Mouse (Mus musculus) liver, postnatal 0 days (tissue): ENCODE results near the gene Gse1. TPM values are rescaled to one million over a fixed set of nuclear protein-coding genes. Genes with fewer than 3 reads are reported as not detected.
A peak's percentile ranks its signal among the peaks of the same experiment; 100 is the strongest.

Experiments
- ATAC-seq: fragments of 200-750 bp; cut with Nextera tagmentation; 2 replicates; pipeline ENCODE4 v1.8.0; 2017; ENCODE audit warnings: mild to moderate bottlenecking, moderate library complexity
- DNase-seq: peaks from one replicate; pipeline ENCODE4 v3.0.0-alpha.2; 2016
- H3K27ac ChIP-seq: fragments of 300-500 bp; sonication (generic); 2 replicates; pipeline ENCODE4 v1.5.1; 2014; ENCODE audit warnings: antibody characterized with exemption, moderate library complexity, mild to moderate bottlenecking, low read depth
- H3K27me3 ChIP-seq: fragments of 300-500 bp; sonication (generic); 2 replicates; pipeline ENCODE4 v1.6.1; 2014; ENCODE audit warnings: low read length, control low read depth, mixed read lengths; ENCODE audit not compliant: insufficient read depth
- H3K36me3 ChIP-seq: fragments of 300-500 bp; sonication (generic); replicated peaks from 2 replicates; pipeline ENCODE4 v1.6.1; 2014; ENCODE audit warnings: mild to moderate bottlenecking, control low read depth, low read length, moderate library complexity, mixed read lengths; ENCODE audit not compliant: insufficient read depth
- H3K4me1 ChIP-seq: fragments of 300-500 bp; sonication (generic); 2 replicates; pipeline ENCODE4 v1.6.1; 2014; ENCODE audit warnings: antibody characterized with exemption, mild to moderate bottlenecking, control low read depth; ENCODE audit not compliant: insufficient read depth
- H3K4me2 ChIP-seq: fragments of 300-500 bp; sonication (generic); 2 replicates; pipeline ENCODE4 v1.6.1; 2014; ENCODE audit warnings: low read depth, mild to moderate bottlenecking, low read length, moderate library complexity, mixed read lengths
- H3K4me3 ChIP-seq: fragments of 300-500 bp; sonication (generic); 2 replicates; pipeline ENCODE4 v1.5.1; 2014; ENCODE audit warnings: low read depth, low read length
- H3K9ac ChIP-seq: fragments of 300-500 bp; sonication (generic); replicated peaks from 2 replicates; pipeline ENCODE4 v1.6.1; 2014; ENCODE audit warnings: mild to moderate bottlenecking, moderate library complexity
- H3K9me3 ChIP-seq: fragments of 300-500 bp; sonication (generic); 2 replicates; pipeline ENCODE4 v1.6.1; 2016; ENCODE audit warnings: mild to moderate bottlenecking, control low read depth, low read length, mixed read lengths
- CTCF ChIP-seq: sonication (generic); IDR thresholded peaks from 2 replicates; pipeline ENCODE4 v1.5.1; 2016; ENCODE audit warnings: antibody characterized with exemption, low read depth
- EP300 ChIP-seq: IDR thresholded peaks from 2 replicates; pipeline ENCODE4 v1.6.1; 2016; ENCODE audit warnings: antibody characterized with exemption, low read depth, mild to moderate bottlenecking
- WGBS: fragments of 180-500 bp; shearing (Covaris S2); extraction: QIAGEN DNeasy Blood & Tissue Kit; methylation state at CpG from one replicate; pipeline ENCODE4 v1.1.7; 2014; ENCODE audit not compliant: insufficient replicate concordance; 5-methylcytosine and 5-hydroxymethylcytosine counted together
- polyA plus RNA-seq: library from polyadenylated mRNA; unstranded; fragments of >200 nt; fragmentation: Nextera tagmentation; extraction: Ambion mirVana; gene quantifications from 2 replicates; pipeline ENCODE4 v1.2.1, GENCODE M21; 2015

Gene Gse1
- polyA plus RNA-seq, 1 experiment from 2014 or later, result 7.7 TPM

DNA sequence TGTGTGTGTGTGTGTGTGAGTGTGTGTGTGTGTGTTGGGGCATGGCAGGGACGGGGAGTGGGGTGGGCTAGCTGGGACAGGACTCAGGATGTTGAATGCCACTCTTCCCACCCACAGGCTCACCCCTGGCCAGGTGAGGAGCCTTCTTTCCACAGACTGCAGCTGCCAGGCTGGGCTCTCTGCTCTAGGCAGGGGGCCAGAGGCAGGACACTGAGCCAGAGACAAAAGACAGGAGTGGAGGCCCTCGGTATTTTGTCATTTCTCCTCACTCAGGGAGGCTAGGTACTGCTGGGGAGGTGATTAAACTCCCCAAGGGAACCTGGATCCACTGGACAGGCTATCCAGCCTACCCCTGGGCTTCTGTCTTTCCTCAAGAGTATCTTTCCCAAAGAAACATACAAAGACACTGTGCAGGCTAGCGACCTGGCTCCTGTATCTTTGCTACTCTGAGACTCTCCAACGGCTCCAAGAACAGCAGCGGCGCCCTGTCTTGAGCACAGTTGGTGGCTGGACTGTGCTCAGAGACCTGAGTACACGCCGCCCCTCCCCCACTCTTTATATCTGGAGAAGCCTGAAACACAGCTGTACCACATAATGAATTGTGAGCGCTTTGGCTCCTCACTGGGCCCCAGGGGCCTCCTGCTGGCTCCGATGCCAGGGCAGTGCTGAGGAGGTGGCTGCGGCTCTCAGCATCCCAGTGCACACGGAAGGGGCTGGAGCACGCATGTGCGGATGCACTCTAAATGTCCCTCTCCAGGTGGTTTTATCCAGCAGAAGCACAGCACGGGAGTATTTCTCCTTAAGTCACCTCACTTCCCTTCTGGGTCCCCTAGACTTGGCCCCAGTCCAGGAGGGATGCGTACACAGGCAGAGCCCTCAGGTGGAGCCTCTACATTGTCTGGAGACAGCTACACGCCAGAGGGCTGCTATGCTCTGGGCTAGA lies 43.1 kb upstream of the Gse1 start:
- Histone ChIP-seq H3K36me3 (no peaks in the 10 kb centered on the region), H3K4me3 (no peak overlapping the region), H3K9me3 (no peaks in the 10 kb centered on the region), H3K4me1 (0 out of 2 replicates have a peak, but pooled peaks cover under 1% of the 10 kb centered on the region), H3K4me2 (no peak overlapping the region), H3K9ac (no peak overlapping the region), H3K27ac (no peak overlapping the region), H3K27me3 (no peaks in the 10 kb centered on the region)
- DNase-seq (no peak), ATAC-seq (no peak)
- 49% methylated on average over 16 of the region's 17 CpGs for WGBS
- no peak for TF ChIP-seq EP300
- no peak for TF ChIP-seq CTCF

DNA sequence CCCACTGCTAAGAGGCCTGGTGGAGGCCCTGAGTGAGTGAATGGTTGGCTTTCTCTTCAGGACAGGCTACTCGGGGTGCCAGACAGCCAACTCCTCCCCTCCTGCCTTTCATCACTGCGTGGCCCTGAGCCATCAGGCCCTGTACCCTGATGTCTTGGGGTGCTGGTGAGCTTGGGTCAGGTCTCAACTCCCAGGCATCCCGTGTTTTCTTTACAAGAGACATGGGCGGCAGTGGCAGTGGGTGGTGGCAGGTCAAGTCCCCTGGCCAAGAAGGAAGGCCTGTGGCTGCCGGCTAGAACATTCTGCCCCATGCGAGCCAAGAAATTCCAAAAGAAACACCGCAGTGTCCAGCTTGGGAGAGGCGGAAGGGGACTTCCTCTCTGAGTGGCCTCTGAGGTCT lies 41.8 kb upstream of the Gse1 start:
- H3K9me3 ChIP-seq, result no peaks in the 10 kb centered on the region
- no peaks in the 10 kb centered on the region for H3K27me3 ChIP-seq
- no peak for ATAC-seq
- no peak overlapping the region for H3K4me3 ChIP-seq
- no peak overlapping the region for H3K27ac ChIP-seq
- H3K4me2 ChIP-seq, result no peak overlapping the region
- H3K4me1 ChIP-seq, result 0 out of 2 replicates have a peak, but pooled peaks cover 3% of the 10 kb centered on the region
- H3K36me3 ChIP-seq, result no peaks in the 10 kb centered on the region
- DNase-seq, result no peak
- TF ChIP-seq EP300 (no peak), CTCF (no peak)
- 65% methylated on average over 8 of the region's 8 CpGs for WGBS
- no peak overlapping the region for H3K9ac ChIP-seq

- Histone ChIP-seq H3K4me3 (no peak overlapping the region), H3K27ac (no peak overlapping the region), H3K9ac (no peak overlapping the region), H3K36me3 (no peaks in the 10 kb centered on the region), H3K4me1 (0 out of 2 replicates have a peak, but pooled peaks cover 3% of the 10 kb centered on the region), H3K4me2 (no peak overlapping the region), H3K27me3 (no peaks in the 10 kb centered on the region), H3K9me3 (no peaks in the 10 kb centered on the region)
- 68% methylated on average over 6 of the region's 6 CpGs for WGBS
- DNase-seq (no peak), ATAC-seq (no peak)
- TF ChIP-seq CTCF (no peak), EP300 (no peak)
Measured at GRCm38 (mm10) chr8:120188510-120188909, 39.7 kb upstream of the Gse1 start.

- Histone ChIP-seq H3K27me3 (no peaks in the 10 kb centered on the region), H3K36me3 (no peaks in the 10 kb centered on the region), H3K9me3 (no peaks in the 10 kb centered on the region), H3K4me2 (no peak overlapping the region), H3K9ac (no peak overlapping the region), H3K4me3 (no peak overlapping the region), H3K4me1 (0 out of 2 replicates have a peak, but pooled peaks cover 3% of the 10 kb centered on the region), H3K27ac (no peak overlapping the region)
- TF ChIP-seq EP300 (no peak), CTCF (no peak)
- no peak for ATAC-seq
- DNase-seq, result no peak
- WGBS, result 58% methylated on average over 6 of the region's 6 CpGs
Measured at GRCm38 (mm10) chr8:120189440-120189839, 38.8 kb upstream of the Gse1 start.

- no peak overlapping the region for H3K9ac ChIP-seq
- H3K27ac ChIP-seq, result no peak overlapping the region
- H3K4me2 ChIP-seq, result no peak overlapping the region
- no peak overlapping the region for H3K4me3 ChIP-seq
- TF ChIP-seq CTCF (no peak), EP300 (no peak)
- 77% methylated on average over 17 of the region's 17 CpGs for WGBS
- no peaks in the 10 kb centered on the region for H3K27me3 ChIP-seq
- no peaks in the 10 kb centered on the region for H3K36me3 ChIP-seq
- ATAC-seq (peak; percentile 11; the same call in 1 of the 2 replicates), DNase-seq (no peak)
- H3K9me3 ChIP-seq, result no peaks in the 10 kb centered on the region
- H3K4me1 ChIP-seq, result 0 out of 2 replicates have a peak, but pooled peaks cover 3% of the 10 kb centered on the region
Measured at GRCm38 (mm10) chr8:120190107-120190809, 38.0 kb upstream of the Gse1 start.
